In genomic region chr7:117613796-117614195, GRCm38 (mm10) we compare ENCODE assay signal across 17 mouse cellular contexts.
DNase-seq lines count a peak whose midpoint lies in the region; ATAC-seq and TF ChIP-seq lines count a peak whose summit lies in the region.
"Had no signal": no experiment of that assay in that cellular context is flagged by ENCODE, and none has a peak within 500 bp of the region (broad histone marks: within the 10 kb centered on the region; RNA-seq: fewer than 3 reads in every experiment).

No protein-coding gene starts in this region.

- DNase-seq in lung, postnatal 36 days: peak; percentile 31
- DNase-seq in lung, adult 18-20 months: no peak
- peak; percentile 58 to 63 for DNase-seq in thymus, postnatal 36 days
- DNase-seq in neural tube, embryonic 10.5 days (ENCODE audit: extremely low spot score, low spot score): no peak
- no peak for DNase-seq in urinary bladder, postnatal 10 days (ENCODE audit: low spot score)
- no peak for DNase-seq in hindbrain, embryonic 11.5 days (ENCODE audit: low spot score)
- DNase-seq: adrenal gland, postnatal 14 days; heart, adult 11 months; lung, postnatal 10 days had no signal

- H3K4me1 ChIP-seq in small intestine, adult 2 months (ENCODE audit: control insufficient read depth, insufficient read depth, insufficient read length, low read length): peaks cover 12% of the 10 kb centered on the region; the same call in 1 of the 2 replicates
- peaks cover 4% of the 10 kb centered on the region; the same call in 1 of the 2 replicates for H3K4me1 ChIP-seq in hindbrain, embryonic 11.5 days (replicated peaks; ENCODE audit: control insufficient read depth, insufficient read depth, low read length)
- H3K4me1 ChIP-seq: embryonic facial prominence, embryonic 12.5 days; heart, embryonic 15.5 days; stomach, embryonic 15.5 days had no signal

- H3K9me3 ChIP-seq in hindbrain, embryonic 11.5 days (ENCODE audit: control insufficient read depth, low read length): no peaks in the 10 kb centered on the region
- H3K9me3 ChIP-seq: embryonic facial prominence, embryonic 12.5 days; heart, embryonic 15.5 days; stomach, embryonic 15.5 days had no signal

- no peaks in the 10 kb centered on the region for H3K27me3 ChIP-seq in small intestine, adult 2 months (ENCODE audit: control insufficient read depth, insufficient read depth, low read length)
- H3K27me3 ChIP-seq in hindbrain, embryonic 11.5 days (ENCODE audit: control insufficient read depth, insufficient read depth, low read length): no peaks in the 10 kb centered on the region
- H3K27me3 ChIP-seq: embryonic facial prominence, embryonic 12.5 days; heart, embryonic 15.5 days; stomach, embryonic 15.5 days had no signal

- peak; percentile 50; the same call in 1 of the 2 replicates for ATAC-seq in common myeloid progenitor, adult 5-6 weeks (replicated peaks; ENCODE audit: low read depth, poor library complexity, severe bottlenecking)
- no peak for ATAC-seq in hindbrain, embryonic 11.5 days (ENCODE audit: low FRiP score)
- ATAC-seq: hindbrain, embryonic 16.5 days; midbrain, embryonic 16.5 days had no signal

- TF ChIP-seq CTCF in small intestine, adult 2 months (IDR thresholded peaks at IDR 0.05; ENCODE audit: extremely low read depth, insufficient read length, insufficient replicate concordance, low read depth, low read length): no peak

- 12% methylated on average over 3 of the region's 3 CpGs for WGBS in small intestine, adult 2 months
- 70% methylated on average over 3 of the region's 3 CpGs for WGBS in hindbrain, embryonic 11.5 days

- no peak overlapping the region for H3K9ac ChIP-seq in hindbrain, embryonic 11.5 days (ENCODE audit: low read depth, low read length)
- H3K9ac ChIP-seq: embryonic facial prominence, embryonic 12.5 days; heart, embryonic 15.5 days; stomach, embryonic 15.5 days had no signal

- H3K36me3 ChIP-seq in small intestine, adult 2 months (ENCODE audit: control insufficient read depth, insufficient read depth, low read length): no peaks in the 10 kb centered on the region
- no peaks in the 10 kb centered on the region for H3K36me3 ChIP-seq in hindbrain, embryonic 11.5 days (ENCODE audit: control insufficient read depth, insufficient read depth, low read length)
- H3K36me3 ChIP-seq: embryonic facial prominence, embryonic 12.5 days; heart, embryonic 15.5 days; stomach, embryonic 15.5 days had no signal

- H3K4me3 ChIP-seq in small intestine, adult 2 months (ENCODE audit: low read depth, low read length): no peak overlapping the region
- no peak overlapping the region for H3K4me3 ChIP-seq in hindbrain, embryonic 11.5 days (ENCODE audit: low read depth, low read length)
- H3K4me3 ChIP-seq: embryonic facial prominence, embryonic 12.5 days; heart, embryonic 15.5 days; stomach, embryonic 15.5 days had no signal

- no peak for TF ChIP-seq POLR2A in small intestine, adult 2 months (IDR thresholded peaks at IDR 0.05; ENCODE audit: low read depth, low read length)

- no peak overlapping the region for H3K4me2 ChIP-seq in hindbrain, embryonic 11.5 days (replicated peaks; ENCODE audit: low read depth, low read length)
- H3K4me2 ChIP-seq: embryonic facial prominence, embryonic 12.5 days; heart, embryonic 15.5 days; liver, embryonic 11.5 days; stomach, embryonic 15.5 days had no signal

- 0 out of 2 replicates have a peak overlapping the region, but pooled peaks have one; percentile 16 for H3K27ac ChIP-seq in small intestine, adult 2 months (ENCODE audit: insufficient read depth, low read depth, low read length)
- H3K27ac ChIP-seq in hindbrain, embryonic 11.5 days (ENCODE audit: low read depth, low read length): no peak overlapping the region
- H3K27ac ChIP-seq: embryonic facial prominence, embryonic 12.5 days; heart, embryonic 15.5 days had no signal

Comparison
In these comparisons a context has a peak if more than half of its experiments do, and no peak if none do; other contexts are left out.
1. DNase-seq: peak in lung, postnatal 36 days (single experiment) and thymus, postnatal 36 days (2 of 2); none in lung, adult 18-20 months (0 of 2), neural tube, embryonic 10.5 days (single experiment), urinary bladder, postnatal 10 days (single experiment) and hindbrain, embryonic 11.5 days (single experiment).